Mouse (Mus musculus) CH12.LX (cell line): ENCODE measurements around the gene Xrra1.

Experiments
- CTCF ChIP-seq, 2 experiments: IDR thresholded peaks in 1 of 2; conservative IDR thresholded peaks in 1 of 2; 2 replicates each; pipeline ENCODE4 v1.5.1; 2011 to 2012; ENCODE audit warnings: low read depth in 2 of 2, low read length in 2 of 2, improper control_type of control experiment in 1 of 2, inconsistent platforms in 1 of 2, mild to moderate bottlenecking in 1 of 2, moderate library complexity in 1 of 2
- MAX ChIP-seq: IDR thresholded peaks from 2 replicates; pipeline ENCODE4 v1.6.1; 2011; ENCODE audit warnings: low read length, improper control_type of control experiment
- USF2 ChIP-seq: conservative IDR thresholded peaks from 2 replicates; pipeline ENCODE4 v1.6.1; 2011; ENCODE audit warnings: low read depth, low read length, improper control_type of control experiment

- TF ChIP-seq CTCF (conservative IDR thresholded peaks at IDR 0.05 in 1 of 2, IDR thresholded peaks at IDR 0.05 in 1 of 2; ENCODE audit: low read depth in 2 of 2, low read length in 2 of 2), result no peak
- no peak for TF ChIP-seq USF2
- TF ChIP-seq MAX, result no peak
Observed at GRCm38 (mm10) chr7:99869296-99869695, 10.4 kb downstream of the Xrra1 start.
